Mouse (Mus musculus) bone marrow, adult 2 months (tissue): ENCODE results near the gene Nrxn2. TPM values are rescaled to one million over a fixed set of nuclear protein-coding genes. Genes with fewer than 3 reads are reported as not detected.
A peak's percentile ranks its signal among the peaks of the same experiment; 100 is the strongest.

ENCODE experiments used
- H3K27ac ChIP-seq: fragments of 200-500 bp; 2 replicates; pipeline ENCODE4 v1.5.1; 2012; ENCODE audit warnings: low read depth, mild to moderate bottlenecking, control low read depth, inconsistent platforms, low read length; ENCODE audit not compliant: control insufficient read depth, poor library complexity, insufficient read depth
- H3K4me1 ChIP-seq: fragments of 200-500 bp; 2 replicates; pipeline ENCODE4 v1.6.1; 2011; ENCODE audit warnings: low read length; ENCODE audit not compliant: control insufficient read depth, insufficient read depth
- H3K4me3 ChIP-seq: fragments of 200-500 bp; replicated peaks from 2 replicates; pipeline ENCODE3; 2011; ENCODE audit warnings: mild to moderate bottlenecking, low read depth, low read length, control low read depth; ENCODE audit not compliant: control insufficient read depth
- CTCF ChIP-seq: fragments of 200-500 bp; IDR thresholded peaks from 2 replicates; pipeline ENCODE4 v1.5.1; 2011; ENCODE audit warnings: low read length, control low read depth; ENCODE audit not compliant: control insufficient read depth, insufficient read depth
- POLR2A ChIP-seq: fragments of 200-500 bp; IDR thresholded peaks from 2 replicates; pipeline ENCODE4 v1.6.1; 2011; ENCODE audit warnings: low read depth, mild to moderate bottlenecking, control low read depth, low read length, borderline replicate concordance; ENCODE audit not compliant: control insufficient read depth
- WGBS: fragments of 180-500 bp; shearing (Covaris S2); methylation state at CpG from one replicate; pipeline ENCODE4 v1.1.7; 2018; 5-methylcytosine and 5-hydroxymethylcytosine counted together
- polyA plus RNA-seq: library from polyadenylated mRNA; stranded (reverse); fragments of >200 nt; gene quantifications from 2 replicates; pipeline ENCODE4 v1.2.4, GENCODE M21; 2011; ENCODE audit warnings: low replicate concordance; ENCODE audit not compliant: missing spikeins, insufficient read depth, insufficient read length

Nrxn2 gene
- polyA plus RNA-seq, 1 experiment: 8.8 TPM

DNA sequence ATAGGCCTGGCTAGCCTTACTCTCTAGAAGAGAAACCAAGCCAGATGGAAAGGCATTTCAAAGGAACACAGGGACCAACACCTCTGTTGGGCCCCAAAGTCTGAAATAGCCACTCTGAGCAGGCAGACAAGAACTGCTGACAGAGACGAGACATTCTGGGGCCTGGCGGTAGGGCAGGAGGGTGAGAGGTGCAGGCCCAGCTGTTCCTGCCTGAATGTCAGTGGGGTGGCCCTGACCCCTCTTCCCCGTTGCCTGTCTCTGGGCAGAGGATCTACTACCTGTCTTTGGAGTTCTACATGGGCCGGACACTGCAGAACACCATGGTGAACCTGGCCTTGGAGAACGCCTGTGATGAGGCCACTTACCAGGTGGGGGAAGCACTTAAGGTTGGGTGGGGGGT is 33.1 kb upstream of the Nrxn2 start:
- TF ChIP-seq POLR2A (no peak), CTCF (no peak)
- Histone ChIP-seq H3K27ac (no peak overlapping the region), H3K4me1 (peaks cover 6% of the 10 kb centered on the region), H3K4me3 (no peak overlapping the region)
- WGBS: 82% methylated on average over 5 of the region's 5 CpGs

DNA sequence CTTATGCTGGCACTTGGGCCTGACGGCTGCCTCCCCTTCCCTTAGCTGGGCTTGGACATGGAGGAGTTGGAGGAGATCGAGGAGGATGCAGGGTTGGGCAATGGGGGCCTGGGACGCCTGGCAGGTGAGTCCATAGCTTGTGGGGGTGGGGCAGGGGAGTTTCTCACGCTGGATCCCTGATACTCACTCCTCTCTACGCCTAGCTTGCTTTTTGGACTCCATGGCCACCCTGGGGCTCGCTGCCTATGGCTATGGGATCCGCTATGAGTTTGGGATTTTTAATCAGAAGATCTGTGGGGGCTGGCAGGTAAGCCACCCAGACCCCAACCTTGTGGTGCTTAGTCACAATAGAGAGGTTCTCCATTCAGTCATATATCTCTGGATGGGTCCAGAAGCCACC is 32.7 kb upstream of the Nrxn2 start:
- no peak overlapping the region for H3K27ac ChIP-seq
- no peak for TF ChIP-seq POLR2A
- no peak overlapping the region for H3K4me3 ChIP-seq
- peaks cover 6% of the 10 kb centered on the region for H3K4me1 ChIP-seq
- WGBS: 73% methylated on average over 7 of the region's 7 CpGs

DNA sequence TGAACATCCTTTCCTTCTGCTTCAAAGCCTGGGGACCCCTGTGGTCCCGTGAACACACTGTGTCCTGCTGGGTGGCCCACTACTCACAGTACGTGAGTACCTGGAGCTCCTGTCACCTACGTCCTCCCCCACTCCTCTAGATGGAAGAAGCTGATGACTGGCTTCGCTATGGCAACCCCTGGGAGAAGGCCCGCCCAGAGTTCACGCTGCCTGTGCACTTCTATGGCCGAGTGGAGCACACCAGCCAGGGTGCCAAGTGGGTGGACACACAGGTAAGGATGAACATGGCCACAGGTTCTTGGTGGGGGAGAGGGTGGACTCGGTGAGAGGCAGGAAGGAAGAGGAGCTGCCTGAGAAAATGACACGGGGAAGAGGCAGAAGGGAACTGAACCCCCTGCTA is 32.3 kb upstream of the Nrxn2 start:
- no peak for TF ChIP-seq CTCF
- TF ChIP-seq POLR2A: no peak
- no peak overlapping the region for H3K27ac ChIP-seq
- WGBS: 69% methylated on average over 9 of the region's 9 CpGs
- peaks cover 6% of the 10 kb centered on the region for H3K4me1 ChIP-seq
- no peak overlapping the region for H3K4me3 ChIP-seq

DNA sequence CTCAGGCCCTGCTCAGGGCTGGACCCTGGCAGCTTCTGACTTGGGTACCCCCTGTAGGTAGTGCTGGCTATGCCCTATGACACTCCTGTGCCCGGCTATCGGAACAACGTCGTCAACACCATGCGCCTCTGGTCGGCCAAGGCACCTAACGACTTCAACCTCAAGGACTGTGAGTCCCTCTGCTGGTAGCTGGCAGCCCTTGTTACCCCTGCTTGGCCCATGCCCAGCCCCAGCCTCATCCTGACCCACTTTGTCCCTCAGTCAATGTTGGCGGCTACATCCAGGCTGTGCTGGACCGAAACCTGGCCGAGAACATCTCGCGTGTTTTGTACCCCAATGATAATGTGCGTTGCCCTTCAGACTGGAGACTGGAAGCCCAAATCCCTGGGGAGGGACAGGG is 30.5 kb upstream of the Nrxn2 start:
- no peak for TF ChIP-seq POLR2A
- no peak for TF ChIP-seq CTCF

DNA sequence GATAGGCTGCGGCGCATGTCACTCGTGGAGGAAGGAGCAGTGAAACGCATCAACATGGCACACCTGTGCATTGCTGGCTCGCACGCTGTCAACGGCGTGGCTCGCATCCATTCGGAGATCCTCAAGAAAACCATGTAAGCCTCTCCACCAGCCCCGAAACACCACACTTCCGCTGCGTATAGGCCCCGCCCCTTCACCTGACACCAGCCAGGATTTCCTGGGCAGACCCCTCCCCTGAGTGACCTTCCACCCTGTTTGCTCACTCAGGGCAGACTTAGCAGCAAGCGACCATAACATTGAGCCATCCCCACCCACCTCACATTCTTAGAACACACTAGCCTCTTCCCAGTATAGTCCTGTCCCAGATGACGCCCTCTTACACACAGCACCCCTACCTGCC is 28.7 kb upstream of the Nrxn2 start:
- TF ChIP-seq POLR2A (0 out of 2 replicates have a peak, but pooled peaks have one; percentile 24), CTCF (no peak)
- Histone ChIP-seq H3K27ac (no peak overlapping the region), H3K4me1 (peaks cover 5% of the 10 kb centered on the region), H3K4me3 (peak overlapping the region; percentile 68)
- 8% methylated on average over 16 of the region's 16 CpGs for WGBS

More for the DNA sequence above, 30.5 kb upstream of the Nrxn2 start:
- Histone ChIP-seq H3K4me1 (peaks cover 6% of the 10 kb centered on the region), H3K4me3 (no peak overlapping the region), H3K27ac (no peak overlapping the region)
- 58% methylated on average over 13 of the region's 13 CpGs for WGBS

DNA sequence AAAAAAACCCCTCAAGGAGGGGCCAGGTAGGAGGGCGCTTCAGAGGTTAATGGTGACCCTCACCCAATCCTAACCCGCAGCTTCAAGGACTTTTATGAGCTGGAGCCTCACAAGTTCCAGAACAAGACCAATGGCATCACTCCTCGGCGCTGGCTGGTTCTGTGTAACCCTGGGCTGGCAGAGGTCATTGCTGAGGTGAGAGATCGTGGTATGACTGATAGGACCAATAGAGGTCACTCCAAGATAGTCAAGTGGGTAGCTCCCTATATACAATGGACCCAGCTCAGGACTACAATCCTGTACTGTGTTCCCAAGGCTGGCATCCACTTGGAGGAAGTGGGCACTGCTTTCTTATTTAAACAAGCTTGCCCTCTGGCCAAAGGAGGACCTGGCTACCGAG is 28.3 kb upstream of the Nrxn2 start:
- Histone ChIP-seq H3K27ac (no peak overlapping the region), H3K4me3 (no peak overlapping the region), H3K4me1 (peaks cover 5% of the 10 kb centered on the region)
- TF ChIP-seq POLR2A: no peak
- no peak for TF ChIP-seq CTCF
- WGBS: 68% methylated on average over 6 of the region's 6 CpGs

DNA sequence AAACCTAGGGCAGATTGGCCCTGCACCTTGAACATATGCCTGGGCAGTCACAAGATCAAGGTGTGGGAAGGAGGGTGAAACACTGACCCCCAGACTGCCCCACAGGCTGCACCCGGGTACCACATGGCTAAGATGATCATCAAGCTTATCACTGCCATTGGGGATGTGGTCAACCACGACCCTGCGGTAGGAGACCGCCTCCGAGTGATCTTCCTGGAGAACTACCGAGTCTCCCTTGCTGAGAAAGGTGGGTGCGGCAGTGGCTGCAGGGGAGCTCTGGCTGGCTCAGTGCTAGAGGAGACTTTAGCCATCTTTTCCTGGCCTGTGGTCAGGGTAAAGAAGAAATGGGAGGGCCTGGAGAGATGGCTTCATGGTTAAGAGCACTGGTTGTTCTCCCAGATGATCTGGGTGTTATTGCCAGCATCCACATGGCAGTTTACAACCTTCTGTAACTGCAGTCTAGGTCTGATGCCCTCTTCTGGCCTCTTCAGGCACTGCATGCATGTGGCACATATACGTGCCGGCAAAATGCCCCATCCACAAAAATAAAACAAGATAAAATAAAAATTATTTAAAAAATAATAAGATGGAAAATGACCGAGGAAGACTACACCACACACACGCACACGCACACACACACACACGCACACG is 25.7 kb upstream of the Nrxn2 start:
- TF ChIP-seq CTCF: peak; percentile 45
- no peak for TF ChIP-seq POLR2A
- Histone ChIP-seq H3K27ac (no peak overlapping the region), H3K4me3 (no peak overlapping the region), H3K4me1 (peaks cover 7% of the 10 kb centered on the region)
- WGBS: 49% methylated on average over 14 of the region's 14 CpGs

DNA sequence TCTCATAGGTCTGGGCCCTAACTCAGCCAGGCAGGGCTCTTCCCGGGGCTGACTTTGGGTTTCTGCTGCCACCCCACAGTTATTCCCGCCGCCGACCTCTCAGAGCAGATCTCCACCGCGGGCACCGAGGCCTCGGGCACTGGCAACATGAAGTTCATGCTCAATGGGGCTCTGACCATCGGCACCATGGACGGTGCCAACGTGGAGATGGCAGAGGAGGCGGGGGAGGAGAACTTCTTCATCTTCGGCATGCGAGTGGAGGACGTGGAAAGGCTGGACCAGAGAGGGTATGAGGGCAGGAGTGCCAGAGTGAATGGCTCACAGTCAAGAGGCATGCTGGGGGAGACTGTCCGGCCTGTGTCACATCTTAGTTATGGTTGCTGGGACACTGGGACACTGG is 24.9 kb upstream of the Nrxn2 start:
- Histone ChIP-seq H3K27ac (no peak overlapping the region), H3K4me1 (peaks cover 7% of the 10 kb centered on the region), H3K4me3 (no peak overlapping the region)
- 78% methylated on average over 16 of the region's 16 CpGs for WGBS
- TF ChIP-seq CTCF (no peak), POLR2A (no peak)

DNA sequence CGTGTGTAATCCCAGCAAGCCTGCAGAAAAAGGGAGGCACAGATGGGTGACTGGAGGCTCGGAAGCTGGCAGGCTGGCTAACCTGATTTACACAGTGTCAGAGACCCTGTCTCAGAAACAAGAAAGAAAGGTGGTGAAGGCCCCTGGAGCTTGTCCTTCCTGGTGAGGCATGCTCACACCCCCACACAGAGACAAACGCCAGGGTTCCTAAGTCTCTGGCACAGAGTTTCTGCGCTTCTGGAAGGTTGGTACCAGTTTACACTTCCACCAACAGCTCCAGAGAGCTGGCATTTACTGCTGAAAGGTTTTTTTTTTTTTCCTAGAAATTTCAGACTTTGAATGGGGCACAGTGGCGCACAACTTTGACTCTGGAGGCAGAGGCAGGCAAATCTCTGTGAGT is 22.3 kb upstream of the Nrxn2 start:
- WGBS: 86% methylated on average over 5 of the region's 5 CpGs

More for the DNA sequence above, 22.3 kb upstream of the Nrxn2 start:
- Histone ChIP-seq H3K4me3 (no peak overlapping the region), H3K27ac (no peak overlapping the region), H3K4me1 (peaks cover 2% of the 10 kb centered on the region)
- TF ChIP-seq CTCF (no peak), POLR2A (no peak)
